Mouse (Mus musculus): ENCODE measurements around the gene Sh2b2. TPM values are rescaled to one million over a fixed set of nuclear protein-coding genes. Genes with fewer than 3 reads are reported as not detected.
A peak's percentile ranks its signal among the peaks of the same experiment; 100 is the strongest.

Gene Sh2b2
- polyA plus RNA-seq, 1 experiment, result 2.7 TPM

DNA sequence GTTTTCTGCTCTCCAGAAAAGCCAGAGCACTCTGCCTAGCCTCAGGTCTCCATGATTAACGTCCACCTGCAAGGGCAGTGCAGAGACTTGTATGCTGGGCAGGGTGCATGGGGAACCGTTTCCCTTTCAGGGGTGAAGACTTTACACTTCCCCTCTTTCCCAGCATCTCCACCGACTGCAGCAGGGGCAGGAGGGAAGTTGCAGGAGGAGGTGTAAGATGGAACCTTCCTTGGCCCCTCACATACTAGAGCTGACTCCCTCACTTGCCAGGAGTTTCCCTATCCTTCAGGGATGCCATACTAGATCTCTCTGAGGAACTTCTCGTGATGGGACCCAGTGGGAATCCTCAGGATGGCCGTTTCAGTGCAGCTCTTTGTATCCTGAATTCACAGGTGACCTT, 35.8 kb downstream of the Sh2b2 start:
- Histone ChIP-seq H3K9me3 (replicated peaks; ENCODE audit: control insufficient read depth, insufficient read depth, low read length, poor library complexity, severe bottlenecking) (peaks cover 5% of the 10 kb centered on the region; the same call in 1 of the 2 replicates), H3K27me3 (ENCODE audit: control insufficient read depth, insufficient read depth, low read length, poor library complexity, severe bottlenecking) (no peaks in the 10 kb centered on the region), H3K4me3 (ENCODE audit: low read depth, low read length) (no peak overlapping the region), H3K27ac (ENCODE audit: insufficient read depth, low read length) (no peak overlapping the region), H3K4me1 (ENCODE audit: control insufficient read depth, insufficient read depth, low read length) (no peaks in the 10 kb centered on the region), H3K36me3 (ENCODE audit: control insufficient read depth, insufficient read depth, low read length, poor library complexity, severe bottlenecking) (no peaks in the 10 kb centered on the region), H3K9ac (ENCODE audit: low read depth, poor library complexity, severe bottlenecking) (no peak overlapping the region)
- TF ChIP-seq POLR2A (IDR thresholded peaks at IDR 0.05; ENCODE audit: insufficient read depth, low read length) (no peak), EP300 (IDR thresholded peaks at IDR 0.05; ENCODE audit: insufficient read depth, low read depth, low read length) (no peak), CTCF (IDR thresholded peaks at IDR 0.05; ENCODE audit: low read depth, low read length) (no peak)

DNA sequence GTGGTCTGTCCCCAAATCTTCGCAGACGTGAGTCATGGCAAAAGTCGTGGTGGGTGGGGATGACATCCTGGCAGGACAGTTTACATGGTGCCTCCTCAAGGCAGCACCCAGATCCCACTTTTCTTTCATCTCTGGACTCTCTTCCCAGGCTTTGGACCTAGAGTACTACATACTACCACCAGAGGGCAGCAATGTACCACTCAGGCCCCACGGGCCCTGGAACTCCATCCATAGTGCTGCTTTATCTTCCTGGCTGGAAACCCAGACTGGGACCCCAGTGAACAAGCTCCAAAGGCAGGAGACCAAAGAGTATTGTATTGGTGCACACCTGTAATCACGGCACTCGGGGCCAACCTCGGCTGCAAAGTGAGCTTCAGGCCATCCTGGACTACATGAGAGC, 44.5 kb downstream of the Sh2b2 start:
- Histone ChIP-seq H3K9ac (ENCODE audit: low read depth, poor library complexity, severe bottlenecking) (no peak overlapping the region), H3K36me3 (ENCODE audit: control insufficient read depth, insufficient read depth, low read length, poor library complexity, severe bottlenecking) (no peaks in the 10 kb centered on the region), H3K9me3 (replicated peaks; ENCODE audit: control insufficient read depth, insufficient read depth, low read length, poor library complexity, severe bottlenecking) (0 out of 2 replicates have a peak, but pooled peaks cover 3% of the 10 kb centered on the region), H3K4me1 (ENCODE audit: control insufficient read depth, insufficient read depth, low read length) (no peaks in the 10 kb centered on the region), H3K4me3 (ENCODE audit: low read depth, low read length) (no peak overlapping the region), H3K27me3 (ENCODE audit: control insufficient read depth, insufficient read depth, low read length, poor library complexity, severe bottlenecking) (no peaks in the 10 kb centered on the region), H3K27ac (ENCODE audit: insufficient read depth, low read length) (no peak overlapping the region)
- no peak for TF ChIP-seq EP300 (IDR thresholded peaks at IDR 0.05; ENCODE audit: insufficient read depth, low read depth, low read length)
- no peak for TF ChIP-seq POLR2A (IDR thresholded peaks at IDR 0.05; ENCODE audit: insufficient read depth, low read length)
- TF ChIP-seq CTCF (IDR thresholded peaks at IDR 0.05; ENCODE audit: low read depth, low read length), result peak; percentile 87

DNA sequence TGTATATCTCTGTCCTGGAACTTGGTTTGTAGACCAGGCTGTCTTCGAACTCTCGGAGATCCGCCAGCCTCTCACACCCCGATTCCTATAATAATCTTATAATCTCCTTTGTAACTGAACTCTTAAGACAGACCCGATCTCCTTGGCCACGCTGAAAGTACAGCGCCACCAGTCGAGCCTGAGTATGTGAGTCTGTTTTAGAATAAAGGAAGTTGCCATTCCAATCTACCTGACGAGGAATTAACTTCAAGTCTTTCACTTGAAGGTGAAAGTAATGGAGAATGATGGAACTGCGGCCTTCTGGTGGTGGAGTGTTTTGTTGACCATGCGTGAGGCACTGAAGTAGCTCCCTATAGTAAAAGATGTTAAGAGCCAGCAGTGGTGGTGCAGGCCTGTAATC, 46.8 kb downstream of the Sh2b2 start:
- no peaks in the 10 kb centered on the region for H3K4me1 ChIP-seq (ENCODE audit: control insufficient read depth, insufficient read depth, low read length)
- no peaks in the 10 kb centered on the region for H3K27me3 ChIP-seq (ENCODE audit: control insufficient read depth, insufficient read depth, low read length, poor library complexity, severe bottlenecking)
- no peak overlapping the region for H3K27ac ChIP-seq (ENCODE audit: insufficient read depth, low read length)
- H3K9ac ChIP-seq (ENCODE audit: low read depth, poor library complexity, severe bottlenecking), result peak overlapping the region; percentile 77
- peak overlapping the region; percentile 83 for H3K4me3 ChIP-seq (ENCODE audit: low read depth, low read length)
- H3K36me3 ChIP-seq (ENCODE audit: control insufficient read depth, insufficient read depth, low read length, poor library complexity, severe bottlenecking), result peaks cover 7% of the 10 kb centered on the region
- 0 out of 2 replicates have a peak, but pooled peaks cover 3% of the 10 kb centered on the region for H3K9me3 ChIP-seq (replicated peaks; ENCODE audit: control insufficient read depth, insufficient read depth, low read length, poor library complexity, severe bottlenecking)
- TF ChIP-seq POLR2A (IDR thresholded peaks at IDR 0.05; ENCODE audit: insufficient read depth, low read length) (no peak), EP300 (IDR thresholded peaks at IDR 0.05; ENCODE audit: insufficient read depth, low read depth, low read length) (no peak), CTCF (IDR thresholded peaks at IDR 0.05; ENCODE audit: low read depth, low read length) (no peak)

DNA sequence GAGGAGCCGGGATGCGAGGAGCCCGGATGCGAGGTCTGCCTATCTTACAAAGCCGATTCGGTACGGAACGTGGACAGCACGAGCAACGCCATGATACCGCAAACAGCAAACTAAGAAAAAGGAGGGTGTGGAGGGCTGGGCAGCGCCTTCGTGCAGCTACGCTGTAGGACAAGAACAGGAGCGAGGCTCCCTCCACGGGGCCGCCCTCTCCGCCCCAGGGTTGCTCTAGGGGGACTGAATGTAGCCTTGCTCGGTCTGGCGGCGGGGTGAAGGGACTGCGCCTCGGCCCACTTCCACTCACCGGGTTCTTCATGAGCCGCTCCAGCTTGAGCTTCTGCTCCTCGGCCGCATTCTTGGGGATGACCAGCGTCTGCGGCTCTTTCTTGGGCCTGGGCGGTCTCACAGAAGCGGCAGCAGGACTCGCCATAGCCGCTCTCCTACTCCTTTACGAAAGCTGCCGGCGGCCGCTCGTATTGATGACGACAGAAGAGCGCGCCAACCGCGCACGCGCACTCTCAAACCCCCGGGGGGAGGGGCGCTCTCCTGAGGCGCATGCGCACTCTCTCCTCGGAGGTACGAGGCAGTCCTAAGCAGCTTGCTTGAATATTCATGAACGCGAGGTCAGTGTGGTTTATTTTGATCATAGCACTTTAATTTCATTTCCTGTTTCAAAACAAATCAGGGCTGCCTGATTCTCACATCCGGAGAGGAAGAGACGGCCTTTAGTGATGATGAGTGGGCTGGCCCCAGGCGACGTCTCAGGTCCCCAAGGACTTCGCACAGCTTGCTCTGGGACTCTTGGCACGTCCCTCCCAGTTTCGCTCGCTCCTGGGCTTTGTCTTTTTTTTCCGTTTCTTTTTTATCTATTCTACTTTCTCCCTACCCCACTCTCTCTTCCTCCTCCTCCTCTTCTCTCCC, 47.6 kb downstream of the Sh2b2 start, which contains the start of gene Prkrip1:
Gene Prkrip1, minus strand, starts transcription at position 490 of the 918 bp plus-strand sequence.
- Histone ChIP-seq H3K9ac (ENCODE audit: low read depth, poor library complexity, severe bottlenecking) (peak within 1 kb of the TSS; percentile 77), H3K4me3 (ENCODE audit: low read depth, low read length) (peak within 1 kb of the TSS; percentile 96), H3K9me3 (replicated peaks; ENCODE audit: control insufficient read depth, insufficient read depth, low read length, poor library complexity, severe bottlenecking) (0 out of 2 replicates have a peak, but pooled peaks cover 1% of the 10 kb centered on the region), H3K4me1 (ENCODE audit: control insufficient read depth, insufficient read depth, low read length) (no peaks in the 10 kb centered on the region), H3K27me3 (ENCODE audit: control insufficient read depth, insufficient read depth, low read length, poor library complexity, severe bottlenecking) (no peaks in the 10 kb centered on the region), H3K27ac (ENCODE audit: insufficient read depth, low read length) (no peak within 1 kb of the TSS), H3K36me3 (ENCODE audit: control insufficient read depth, insufficient read depth, low read length, poor library complexity, severe bottlenecking) (peaks cover 9% of the 10 kb centered on the region)
- TF ChIP-seq POLR2A (IDR thresholded peaks at IDR 0.05; ENCODE audit: insufficient read depth, low read length), result peak; percentile 46
- TF ChIP-seq EP300 (IDR thresholded peaks at IDR 0.05; ENCODE audit: insufficient read depth, low read depth, low read length), result no peak

DNA sequence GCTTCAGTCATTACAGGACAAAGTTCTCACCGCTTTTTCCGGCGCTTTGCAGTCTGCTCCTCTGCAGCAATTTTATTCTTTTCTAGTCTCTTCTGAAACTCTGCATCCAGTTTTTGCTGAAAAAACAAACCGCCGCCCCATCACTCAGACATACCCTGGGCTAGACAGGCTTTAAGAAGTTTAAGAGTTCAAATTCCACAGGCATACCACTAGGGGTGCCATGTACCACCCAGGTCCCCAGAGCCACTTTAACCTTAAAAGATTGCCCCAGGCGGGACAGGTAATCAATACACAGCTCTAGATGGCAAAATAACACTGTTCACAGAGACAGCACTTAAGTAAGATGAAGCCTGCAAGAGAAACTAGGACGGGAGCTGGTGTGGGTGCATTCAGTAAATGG, 54.5 kb downstream of the Sh2b2 start:
- Histone ChIP-seq H3K9ac (ENCODE audit: low read depth, poor library complexity, severe bottlenecking) (no peak overlapping the region), H3K27ac (ENCODE audit: insufficient read depth, low read length) (no peak overlapping the region), H3K4me1 (ENCODE audit: control insufficient read depth, insufficient read depth, low read length) (no peaks in the 10 kb centered on the region), H3K27me3 (ENCODE audit: control insufficient read depth, insufficient read depth, low read length, poor library complexity, severe bottlenecking) (no peaks in the 10 kb centered on the region), H3K36me3 (ENCODE audit: control insufficient read depth, insufficient read depth, low read length, poor library complexity, severe bottlenecking) (peaks cover 32% of the 10 kb centered on the region), H3K9me3 (replicated peaks; ENCODE audit: control insufficient read depth, insufficient read depth, low read length, poor library complexity, severe bottlenecking) (no peaks in the 10 kb centered on the region), H3K4me3 (ENCODE audit: low read depth, low read length) (no peak overlapping the region)
- TF ChIP-seq EP300 (IDR thresholded peaks at IDR 0.05; ENCODE audit: insufficient read depth, low read depth, low read length) (no peak), CTCF (IDR thresholded peaks at IDR 0.05; ENCODE audit: low read depth, low read length) (no peak), POLR2A (IDR thresholded peaks at IDR 0.05; ENCODE audit: insufficient read depth, low read length) (no peak)

DNA sequence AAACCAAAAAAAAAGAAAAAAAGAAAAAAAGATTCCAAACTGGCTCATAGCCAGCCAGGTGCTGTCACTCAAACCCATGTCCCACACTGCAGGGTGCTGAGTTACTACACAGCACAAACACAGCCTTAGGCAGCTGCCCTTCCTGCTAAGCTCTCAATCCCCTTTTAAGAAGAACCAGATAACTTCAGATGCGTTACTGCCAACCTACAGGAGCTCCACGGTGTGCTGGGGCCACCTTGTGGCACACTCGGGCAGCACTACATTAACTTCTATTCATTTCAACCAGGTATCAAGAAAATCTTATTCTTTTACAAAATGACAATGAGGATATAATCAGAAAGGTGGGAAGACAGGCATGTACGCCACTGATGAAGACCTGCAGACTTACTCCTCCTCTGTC, 59.6 kb downstream of the Sh2b2 start:
- Histone ChIP-seq H3K4me1 (ENCODE audit: control insufficient read depth, insufficient read depth, low read length) (no peaks in the 10 kb centered on the region), H3K27me3 (ENCODE audit: control insufficient read depth, insufficient read depth, low read length, poor library complexity, severe bottlenecking) (no peaks in the 10 kb centered on the region), H3K27ac (ENCODE audit: insufficient read depth, low read length) (no peak overlapping the region), H3K36me3 (ENCODE audit: control insufficient read depth, insufficient read depth, low read length, poor library complexity, severe bottlenecking) (peaks cover 24% of the 10 kb centered on the region), H3K9me3 (replicated peaks; ENCODE audit: control insufficient read depth, insufficient read depth, low read length, poor library complexity, severe bottlenecking) (no peaks in the 10 kb centered on the region), H3K9ac (ENCODE audit: low read depth, poor library complexity, severe bottlenecking) (no peak overlapping the region), H3K4me3 (ENCODE audit: low read depth, low read length) (no peak overlapping the region)
- no peak for TF ChIP-seq EP300 (IDR thresholded peaks at IDR 0.05; ENCODE audit: insufficient read depth, low read depth, low read length)
- TF ChIP-seq CTCF (IDR thresholded peaks at IDR 0.05; ENCODE audit: low read depth, low read length), result peak; percentile 80
- TF ChIP-seq POLR2A (IDR thresholded peaks at IDR 0.05; ENCODE audit: insufficient read depth, low read length), result no peak

Measured in ES-Bruce4 (cell line).